Mouse (Mus musculus): ENCODE data around the gene Pcbp1. TPM values are rescaled to one million over a fixed set of nuclear protein-coding genes. Genes with fewer than 3 reads are reported as not detected.

Pcbp1 gene
- total and polyA plus RNA-seq, 3 experiments, result 74.2 to 385 TPM; not detected in 1

- H3K9me3 ChIP-seq (replicated peaks; ENCODE audit: insufficient read depth, low read length), result no peaks in the 10 kb centered on the region
- no peak overlapping the region for H3K9ac ChIP-seq (ENCODE audit: control insufficient read depth, low read depth, low read length, poor library complexity, severe bottlenecking)
- no peak overlapping the region for H3K27ac ChIP-seq (ENCODE audit: control insufficient read depth, low read depth, low read length)
- H3K36me3 ChIP-seq (ENCODE audit: control insufficient read depth in 1 of 2, insufficient read depth in 2 of 2, low read length in 2 of 2), result peaks cover 3 to 6% of the 10 kb centered on the region in 2 experiments
- TF ChIP-seq TBP (IDR thresholded peaks at IDR 0.05; ENCODE audit: low read depth, low read length) (no peak), MXI1 (IDR thresholded peaks at IDR 0.05; ENCODE audit: low read depth, low read length) (no peak), CTCF (IDR thresholded peaks at IDR 0.05 in 2 of 3, conservative IDR thresholded peaks at IDR 0.05 in 1 of 3; ENCODE audit: control insufficient read depth in 1 of 3, insufficient read depth in 1 of 3, low read depth in 2 of 3, low read length in 3 of 3, poor library complexity in 1 of 3, severe bottlenecking in 1 of 3) (peak in 2 of 3 experiments; percentile 8 to 10; a peak in 1 of 6 replicates), POLR2A (IDR thresholded peaks at IDR 0.05; ENCODE audit: control insufficient read depth in 1 of 2, insufficient read depth in 1 of 2, low read depth in 1 of 2, low read length in 2 of 2, poor library complexity in 1 of 2) (peak in 1 of 2 experiments; percentile 12; a peak in 1 of 4 replicates), GATA1 (IDR thresholded peaks at IDR 0.05; ENCODE audit: low read depth, low read length) (no peak), E2F4 (IDR thresholded peaks at IDR 0.05; ENCODE audit: borderline replicate concordance, low read depth, low read length) (no peak), KAT2A (conservative IDR thresholded peaks at IDR 0.05; ENCODE audit: low read depth, low read length) (no peak), ZC3H11A (IDR thresholded peaks at IDR 0.05; ENCODE audit: low read depth, low read length) (no peak), TAL1 (IDR thresholded peaks at IDR 0.05; ENCODE audit: low read length) (no peak), HCFC1 (IDR thresholded peaks at IDR 0.05; ENCODE audit: low read depth, low read length) (no peak), ZNF384 (IDR thresholded peaks at IDR 0.05; ENCODE audit: low read depth, low read length) (peak; percentile 90), RCOR1 (IDR thresholded peaks at IDR 0.05; ENCODE audit: low read depth, low read length) (no peak), POLR2AphosphoS2 (IDR thresholded peaks at IDR 0.05; ENCODE audit: low read length) (0 out of 2 replicates have a peak, but pooled peaks have one; percentile 31), NRF1 (IDR thresholded peaks at IDR 0.05; ENCODE audit: insufficient read depth, low read depth, low read length, poor library complexity, severe bottlenecking) (no peak), ELF1 (IDR thresholded peaks at IDR 0.05; ENCODE audit: low read depth, low read length) (no peak), SIN3A (IDR thresholded peaks at IDR 0.05; ENCODE audit: low read length) (no peak)
- peaks cover 38% of the 10 kb centered on the region for H3K79me2 ChIP-seq (ENCODE audit: control insufficient read depth, insufficient read depth, low read length, poor library complexity)
- H3K27me3 ChIP-seq (ENCODE audit: control insufficient read depth in 1 of 2, insufficient read depth in 2 of 2, low read length in 2 of 2), result no peaks in the 10 kb centered on the region
- no peak overlapping the region for H3K4me3 ChIP-seq (ENCODE audit: control insufficient read depth in 1 of 2, insufficient read depth in 1 of 2, low read depth in 2 of 2, low read length in 2 of 2)
- peak; percentile 46 for DNase-seq (ENCODE audit: low read depth, low spot score)
- H3K4me1 ChIP-seq (ENCODE audit: control insufficient read depth in 1 of 2, insufficient read depth in 2 of 2, low read length in 2 of 2), result peaks cover 0 to 3% of the 10 kb centered on the region in 2 experiments; a peak in 1 of 4 replicates
These were observed 3.9 kb downstream of the Pcbp1 start for GRCm38 (mm10) chr6:86522001-86522911.

GRCm38 (mm10) chr6:86519767-86520345 is 6.3 kb downstream of the Pcbp1 start:
- peaks cover 3 to 6% of the 10 kb centered on the region in 2 experiments for H3K36me3 ChIP-seq (ENCODE audit: control insufficient read depth in 1 of 2, insufficient read depth in 2 of 2, low read length in 2 of 2)
- H3K9ac ChIP-seq (ENCODE audit: control insufficient read depth, low read depth, low read length, poor library complexity, severe bottlenecking), result no peak overlapping the region
- DNase-seq (ENCODE audit: low read depth, low spot score), result no peak
- no peak overlapping the region for H3K4me3 ChIP-seq (ENCODE audit: control insufficient read depth in 1 of 2, insufficient read depth in 1 of 2, low read depth in 2 of 2, low read length in 2 of 2)
- TF ChIP-seq RAD21 (IDR thresholded peaks at IDR 0.05; ENCODE audit: low read depth, low read length) (no peak), HCFC1 (IDR thresholded peaks at IDR 0.05; ENCODE audit: low read depth, low read length) (no peak), ZMIZ1 (IDR thresholded peaks at IDR 0.05; ENCODE audit: low read depth, low read length) (no peak), POLR2AphosphoS5 (IDR thresholded peaks at IDR 0.05; ENCODE audit: borderline replicate concordance, low read depth, low read length) (no peak), ZKSCAN1 (IDR thresholded peaks at IDR 0.05; ENCODE audit: low read depth, low read length) (no peak), NRF1 (IDR thresholded peaks at IDR 0.05; ENCODE audit: insufficient read depth, low read depth, low read length, poor library complexity, severe bottlenecking) (no peak), ZNF384 (IDR thresholded peaks at IDR 0.05; ENCODE audit: low read depth, low read length) (no peak), USF1 (IDR thresholded peaks at IDR 0.05; ENCODE audit: low read depth, low read length) (no peak), MYC (IDR thresholded peaks at IDR 0.05; ENCODE audit: low read depth, low read length) (no peak), SMC3 (IDR thresholded peaks at IDR 0.05; ENCODE audit: low read depth, low read length) (no peak), RCOR1 (IDR thresholded peaks at IDR 0.05; ENCODE audit: low read depth, low read length) (no peak), TAL1 (IDR thresholded peaks at IDR 0.05; ENCODE audit: low read length) (no peak)
- no peaks in the 10 kb centered on the region for H3K9me3 ChIP-seq (replicated peaks; ENCODE audit: insufficient read depth, low read length)
- peaks cover 0 to 5% of the 10 kb centered on the region in 2 experiments; a peak in 2 of 4 replicates for H3K4me1 ChIP-seq (ENCODE audit: control insufficient read depth in 1 of 2, insufficient read depth in 2 of 2, low read length in 2 of 2)
- H3K27me3 ChIP-seq (ENCODE audit: control insufficient read depth in 1 of 2, insufficient read depth in 2 of 2, low read length in 2 of 2), result no peaks in the 10 kb centered on the region
- no peak overlapping the region for H3K27ac ChIP-seq (ENCODE audit: control insufficient read depth, low read depth, low read length)
- peaks cover 18% of the 10 kb centered on the region for H3K79me2 ChIP-seq (ENCODE audit: control insufficient read depth, insufficient read depth, low read length, poor library complexity)
